Mouse (Mus musculus) neural tube, embryonic 13.5 days (tissue): ENCODE data around the gene Sfr1. TPM values are rescaled to one million over a fixed set of nuclear protein-coding genes. Genes with fewer than 3 reads are reported as not detected.

Experiments used
- ATAC-seq: fragments of 200-750 bp; cut with Nextera tagmentation; 2 replicates; pipeline ENCODE4 v1.8.0; 2017; ENCODE audit warnings: low read depth, mild to moderate bottlenecking, moderate TSS enrichment, moderate library complexity
- H3K27ac ChIP-seq: fragments of 300-500 bp; sonication (generic); replicated peaks from 2 replicates; pipeline ENCODE4 v1.5.1; 2015; ENCODE audit warnings: moderate library complexity, mild to moderate bottlenecking, inconsistent platforms
- H3K27me3 ChIP-seq: fragments of 300-500 bp; sonication (generic); 2 replicates; pipeline ENCODE4 v1.6.1; 2015; ENCODE audit warnings: mild to moderate bottlenecking, inconsistent platforms
- H3K36me3 ChIP-seq: fragments of 300-500 bp; sonication (generic); 2 replicates; pipeline ENCODE4 v1.6.1; 2015; ENCODE audit warnings: mild to moderate bottlenecking, inconsistent platforms
- H3K4me1 ChIP-seq: fragments of 300-500 bp; sonication (generic); replicated peaks from 2 replicates; pipeline ENCODE4 v1.6.1; 2015; ENCODE audit warnings: inconsistent platforms
- H3K4me2 ChIP-seq: fragments of 300-500 bp; sonication (generic); 2 replicates; pipeline ENCODE4 v1.6.1; 2015; ENCODE audit warnings: inconsistent platforms, mild to moderate bottlenecking, moderate library complexity
- H3K4me3 ChIP-seq: fragments of 300-500 bp; sonication (generic); 2 replicates; pipeline ENCODE4 v1.5.1; 2015; ENCODE audit warnings: mild to moderate bottlenecking, inconsistent platforms
- H3K9ac ChIP-seq: fragments of 300-500 bp; sonication (generic); 2 replicates; pipeline ENCODE4 v1.6.1; 2015; ENCODE audit warnings: moderate library complexity, mild to moderate bottlenecking, inconsistent platforms
- H3K9me3 ChIP-seq: fragments of 300-500 bp; sonication (generic); 2 replicates; pipeline ENCODE4 v1.6.1; 2016; ENCODE audit warnings: inconsistent platforms
- WGBS: fragments of 180-500 bp; shearing (Covaris S2); methylation state at CpG from one replicate; pipeline ENCODE4 v1.1.7; 2015; 5-methylcytosine and 5-hydroxymethylcytosine counted together
- polyA plus RNA-seq: library from polyadenylated mRNA; unstranded; fragments of >200 nt; fragmentation: Nextera tagmentation; extraction: Ambion mirVana; gene quantifications from 2 replicates; pipeline ENCODE4 v1.2.1, GENCODE M21; 2015

Gene Sfr1
- polyA plus RNA-seq, result 186 and 213 TPM in 2 replicates

GRCm38 (mm10) chr19:47731071-47731881, at the start of gene Sfr1:
Gene Sfr1, plus strand, starts transcription at chr19:47731682.
- H3K36me3 ChIP-seq, result peaks cover 34% of the 10 kb centered on the region
- H3K4me1 ChIP-seq, result peaks cover 17% of the 10 kb centered on the region
- H3K27me3 ChIP-seq, result no peaks in the 10 kb centered on the region
- H3K9me3 ChIP-seq, result no peaks in the 10 kb centered on the region
- peak within 1 kb of the TSS; percentile 73 for H3K4me3 ChIP-seq
- H3K4me2 ChIP-seq, result peak within 1 kb of the TSS; percentile 72
- WGBS, result under 1% methylated on average over 59 of the region's 72 CpGs
- peak; percentile 96 for ATAC-seq
- peak within 1 kb of the TSS; percentile 93 for H3K27ac ChIP-seq
- peak within 1 kb of the TSS; percentile 81 for H3K9ac ChIP-seq

DNA sequence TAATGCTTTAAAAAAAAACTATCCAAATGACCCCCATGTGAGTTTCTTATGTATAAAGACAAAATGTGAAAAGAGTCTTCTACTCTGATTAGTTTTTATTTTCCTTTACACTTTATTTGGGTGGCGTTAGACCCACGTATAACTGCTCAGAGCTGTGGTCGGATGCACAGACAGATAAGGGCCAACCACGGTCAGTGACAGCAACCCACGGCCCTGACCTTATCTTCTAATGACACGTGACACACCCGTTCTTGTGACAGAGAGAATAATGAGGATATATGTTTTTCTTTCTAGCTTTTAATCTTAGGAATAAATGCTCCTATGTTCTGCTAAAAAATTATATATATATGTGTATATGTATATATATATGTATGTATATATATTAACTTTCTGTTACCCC, 41.9 kb upstream of the Sfr1 start:
- H3K9ac ChIP-seq, result no peak overlapping the region
- H3K4me2 ChIP-seq, result no peak overlapping the region
- H3K4me3 ChIP-seq, result no peak overlapping the region
- H3K9me3 ChIP-seq, result no peaks in the 10 kb centered on the region
- no peaks in the 10 kb centered on the region for H3K27me3 ChIP-seq
- no peaks in the 10 kb centered on the region for H3K36me3 ChIP-seq
- H3K27ac ChIP-seq, result no peak overlapping the region
- peaks cover 11% of the 10 kb centered on the region for H3K4me1 ChIP-seq
- ATAC-seq, result no peak
- WGBS, result 89% methylated on average over 7 of the region's 7 CpGs

- Histone ChIP-seq H3K9me3 (no peaks in the 10 kb centered on the region), H3K4me1 (no peaks in the 10 kb centered on the region), H3K4me3 (no peak within 1 kb of the TSS), H3K9ac (no peak within 1 kb of the TSS), H3K27ac (no peak within 1 kb of the TSS), H3K27me3 (no peaks in the 10 kb centered on the region), H3K36me3 (no peaks in the 10 kb centered on the region), H3K4me2 (no peak within 1 kb of the TSS)
- 81% methylated on average over 6 of the region's 6 CpGs for WGBS
- no peak for ATAC-seq
Observed at GRCm38 (mm10) chr19:47691994-47692393, 39.5 kb upstream of the Sfr1 start, which contains the start of gene Col17a1. Gene Col17a1, minus strand, starts transcription at chr19:47692094.

GRCm38 (mm10) chr19:47695725-47696124, 35.8 kb upstream of the Sfr1 start:
- no peak overlapping the region for H3K4me3 ChIP-seq
- H3K27ac ChIP-seq, result no peak overlapping the region
- no peak overlapping the region for H3K9ac ChIP-seq
- peaks cover 7% of the 10 kb centered on the region for H3K4me1 ChIP-seq
- ATAC-seq, result no peak
- H3K4me2 ChIP-seq, result no peak overlapping the region
- H3K27me3 ChIP-seq, result no peaks in the 10 kb centered on the region
- no peaks in the 10 kb centered on the region for H3K36me3 ChIP-seq
- WGBS, result 90% methylated on average over 6 of the region's 6 CpGs
- no peaks in the 10 kb centered on the region for H3K9me3 ChIP-seq

GRCm38 (mm10) chr19:47696411-47696810, 35.1 kb upstream of the Sfr1 start:
- Histone ChIP-seq H3K27ac (no peak overlapping the region), H3K9me3 (no peaks in the 10 kb centered on the region), H3K4me2 (no peak overlapping the region), H3K4me1 (peaks cover 7% of the 10 kb centered on the region), H3K27me3 (no peaks in the 10 kb centered on the region), H3K9ac (no peak overlapping the region), H3K36me3 (no peaks in the 10 kb centered on the region), H3K4me3 (no peak overlapping the region)
- WGBS, result 94% methylated on average over 8 of the region's 8 CpGs
- no peak for ATAC-seq

- 89% methylated on average over 11 of the region's 11 CpGs for WGBS
- H3K27me3 ChIP-seq, result no peaks in the 10 kb centered on the region
Observed at GRCm38 (mm10) chr19:47697067-47697466, 34.4 kb upstream of the Sfr1 start.

DNA sequence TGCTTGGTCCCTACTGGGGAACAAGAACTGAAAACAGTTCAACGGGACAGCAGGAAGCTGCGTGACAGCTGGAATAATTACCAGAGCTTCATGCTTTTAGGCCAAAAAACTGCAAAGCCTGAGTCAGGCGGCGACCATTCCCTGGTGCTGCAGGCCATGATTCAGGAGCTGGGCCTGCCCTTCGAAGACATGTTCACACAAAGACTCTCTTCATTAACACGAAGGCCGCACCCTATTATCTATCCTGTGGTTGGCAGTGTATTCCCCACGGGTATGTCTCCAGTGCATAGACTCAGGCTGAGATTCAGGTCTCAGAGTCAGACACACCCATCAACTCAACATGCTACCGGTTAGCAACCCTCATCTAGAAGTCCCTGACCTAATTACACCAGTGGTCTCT, 33.2 kb upstream of the Sfr1 start:
- Histone ChIP-seq H3K4me1 (peaks cover 7% of the 10 kb centered on the region), H3K9me3 (no peaks in the 10 kb centered on the region), H3K4me3 (no peak overlapping the region), H3K27ac (no peak overlapping the region), H3K27me3 (no peaks in the 10 kb centered on the region), H3K36me3 (no peaks in the 10 kb centered on the region), H3K4me2 (no peak overlapping the region), H3K9ac (no peak overlapping the region)
- 75% methylated on average over 9 of the region's 9 CpGs for WGBS
- ATAC-seq, result no peak

More at GRCm38 (mm10) chr19:47697067-47697466, 34.4 kb upstream of the Sfr1 start:
- Histone ChIP-seq H3K9ac (no peak overlapping the region), H3K4me1 (peaks cover 7% of the 10 kb centered on the region), H3K4me2 (no peak overlapping the region), H3K27ac (no peak overlapping the region), H3K36me3 (no peaks in the 10 kb centered on the region), H3K9me3 (no peaks in the 10 kb centered on the region), H3K4me3 (no peak overlapping the region)
- ATAC-seq, result no peak

DNA sequence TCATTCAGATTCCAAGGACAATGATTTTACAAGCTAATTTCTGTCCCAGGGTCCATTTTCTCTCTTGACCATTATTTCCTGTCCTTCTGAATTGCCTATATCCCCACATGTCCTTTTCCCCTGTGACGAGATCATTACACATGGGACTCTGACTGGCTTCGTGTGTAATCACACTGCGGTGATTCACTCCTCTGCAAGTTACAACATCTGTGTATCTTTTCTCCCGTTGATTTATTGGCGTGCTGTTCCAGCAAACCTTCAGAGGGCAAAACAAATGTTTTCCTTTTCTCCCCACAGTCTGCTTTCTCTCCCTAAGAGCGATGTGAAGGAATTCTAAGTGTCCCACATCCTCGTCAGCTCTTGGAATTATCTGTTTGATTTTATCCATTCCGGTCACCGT, 31.7 kb upstream of the Sfr1 start:
- Histone ChIP-seq H3K9ac (no peak overlapping the region), H3K9me3 (no peaks in the 10 kb centered on the region), H3K4me3 (no peak overlapping the region), H3K4me1 (peaks cover 7% of the 10 kb centered on the region), H3K27me3 (no peaks in the 10 kb centered on the region), H3K36me3 (no peaks in the 10 kb centered on the region), H3K4me2 (no peak overlapping the region), H3K27ac (no peak overlapping the region)
- 43% methylated on average over 9 of the region's 9 CpGs for WGBS
- no peak for ATAC-seq

DNA sequence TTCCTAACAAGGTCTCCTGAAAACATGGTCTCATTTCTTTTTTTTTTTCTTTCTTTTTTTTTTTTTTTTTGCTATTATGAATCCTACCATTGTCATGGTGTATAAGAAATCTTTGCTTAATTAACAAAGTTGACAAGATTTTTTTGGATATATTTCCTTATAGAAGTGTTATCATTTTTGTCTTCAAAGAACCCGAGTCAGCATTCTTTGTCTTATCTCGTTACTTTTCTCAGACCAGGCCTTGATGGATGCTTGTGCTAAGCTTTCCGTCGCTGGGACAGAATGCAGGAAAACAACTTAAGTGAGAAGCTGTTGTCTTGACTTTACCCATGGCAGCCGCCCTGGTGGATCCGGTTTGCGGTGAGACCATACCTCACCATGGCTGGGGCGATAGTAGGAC, 31.0 kb upstream of the Sfr1 start:
- no peaks in the 10 kb centered on the region for H3K36me3 ChIP-seq
- no peak overlapping the region for H3K27ac ChIP-seq
- no peak for ATAC-seq
- no peak overlapping the region for H3K9ac ChIP-seq
- peaks cover 7% of the 10 kb centered on the region for H3K4me1 ChIP-seq
- no peaks in the 10 kb centered on the region for H3K27me3 ChIP-seq
- H3K9me3 ChIP-seq, result no peaks in the 10 kb centered on the region
- no peak overlapping the region for H3K4me3 ChIP-seq
- no peak overlapping the region for H3K4me2 ChIP-seq
- WGBS, result 90% methylated on average over 8 of the region's 8 CpGs

- Histone ChIP-seq H3K27ac (no peak overlapping the region), H3K4me2 (no peak overlapping the region), H3K4me1 (no peaks in the 10 kb centered on the region), H3K9me3 (no peaks in the 10 kb centered on the region), H3K27me3 (no peaks in the 10 kb centered on the region), H3K9ac (no peak overlapping the region), H3K36me3 (no peaks in the 10 kb centered on the region), H3K4me3 (no peak overlapping the region)
- ATAC-seq, result no peak
- WGBS, result 72% methylated on average over 13 of the region's 13 CpGs
Observed at GRCm38 (mm10) chr19:47705080-47705771, 26.3 kb upstream of the Sfr1 start.

DNA sequence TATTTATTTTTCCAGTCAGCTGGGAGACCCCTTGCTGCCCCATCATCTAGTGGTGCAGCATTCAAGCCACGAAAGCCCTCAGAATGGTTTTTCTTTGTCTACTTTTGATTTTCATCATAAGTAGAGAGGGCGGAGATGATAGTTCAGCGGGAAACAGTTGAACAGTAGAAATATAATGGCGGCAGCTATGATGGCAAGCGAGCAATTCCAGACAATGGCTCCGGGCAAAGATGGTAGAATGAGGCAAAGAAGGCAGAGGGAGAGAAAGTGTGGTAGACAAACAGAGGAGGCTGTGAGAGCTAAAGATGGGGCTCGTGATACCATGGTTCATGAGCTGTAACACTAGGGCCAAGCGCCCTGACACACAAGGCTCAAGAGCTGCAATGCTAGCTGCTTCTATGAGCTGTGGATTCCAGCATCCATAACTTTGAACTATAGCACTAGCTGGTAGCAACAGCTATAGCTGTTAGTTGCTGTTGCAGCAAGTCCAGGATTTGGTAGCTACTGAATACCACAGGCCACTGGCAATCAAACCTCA, 25.6 kb upstream of the Sfr1 start:
- H3K9ac ChIP-seq, result no peak overlapping the region
- no peaks in the 10 kb centered on the region for H3K36me3 ChIP-seq
- WGBS, result 92% methylated on average over 8 of the region's 8 CpGs
- no peak overlapping the region for H3K4me3 ChIP-seq
- H3K27me3 ChIP-seq, result no peaks in the 10 kb centered on the region
- H3K27ac ChIP-seq, result no peak overlapping the region
- H3K4me1 ChIP-seq, result no peaks in the 10 kb centered on the region
- H3K4me2 ChIP-seq, result no peak overlapping the region
- H3K9me3 ChIP-seq, result no peaks in the 10 kb centered on the region
- no peak for ATAC-seq

GRCm38 (mm10) chr19:47710376-47710775, 21.1 kb upstream of the Sfr1 start:
- Histone ChIP-seq H3K27ac (no peak overlapping the region), H3K9ac (no peak overlapping the region), H3K9me3 (no peaks in the 10 kb centered on the region), H3K36me3 (no peaks in the 10 kb centered on the region), H3K4me3 (no peak overlapping the region), H3K4me1 (no peaks in the 10 kb centered on the region), H3K27me3 (no peaks in the 10 kb centered on the region), H3K4me2 (no peak overlapping the region)
- 88% methylated on average over 4 of the region's 4 CpGs for WGBS
- no peak for ATAC-seq
